Mouse (Mus musculus) embryonic facial prominence, embryonic 14.5 days (tissue): ENCODE measurements at regions not wholly inside any gene's neighbourhood (a gene's known extent, or its start where the extent isn't known, plus 50 kb on each side); places are given as distances from the start of the nearest gene placed in this dataset.
A peak's percentile ranks its signal among the peaks of the same experiment; 100 is the strongest.

Source experiments
- ATAC-seq: fragments of 200-750 bp; cut with Nextera tagmentation; 2 replicates; pipeline ENCODE4 v1.8.0; 2017; ENCODE audit warnings: low read depth, moderate number of reproducible peaks, moderate TSS enrichment
- DNase-seq: peaks from one replicate; pipeline ENCODE4 v3.0.0-alpha.2; 2015; ENCODE audit warnings: low spot score
- H3K27ac ChIP-seq: fragments of 300-500 bp; sonication (generic); replicated peaks from 2 replicates; pipeline ENCODE4 v1.5.1; 2014; ENCODE audit warnings: low read depth, mild to moderate bottlenecking, low read length, moderate library complexity
- H3K27me3 ChIP-seq: fragments of 300-500 bp; sonication (generic); replicated peaks from 2 replicates; pipeline ENCODE4 v1.6.1; 2014; ENCODE audit warnings: low read length; ENCODE audit not compliant: control insufficient read depth, insufficient read depth
- H3K36me3 ChIP-seq: fragments of 300-500 bp; sonication (generic); 2 replicates; pipeline ENCODE4 v1.6.1; 2014; ENCODE audit warnings: low read length, mixed read lengths; ENCODE audit not compliant: control insufficient read depth, insufficient read depth
- H3K4me1 ChIP-seq: fragments of 300-500 bp; sonication (generic); 2 replicates; pipeline ENCODE4 v1.6.1; 2014; ENCODE audit warnings: antibody characterized with exemption, low read length; ENCODE audit not compliant: control insufficient read depth, insufficient read depth
- H3K4me2 ChIP-seq: fragments of 300-500 bp; sonication (generic); 2 replicates; pipeline ENCODE4 v1.6.1; 2014; ENCODE audit warnings: low read depth, mild to moderate bottlenecking, low read length, moderate library complexity, mixed read lengths
- H3K4me3 ChIP-seq: fragments of 300-500 bp; sonication (generic); 2 replicates; pipeline ENCODE4 v1.5.1; 2014; ENCODE audit warnings: low read depth, mild to moderate bottlenecking, low read length
- H3K9ac ChIP-seq: fragments of 300-500 bp; sonication (generic); 2 replicates; pipeline ENCODE4 v1.6.1; 2014; ENCODE audit warnings: low read depth, mild to moderate bottlenecking, low read length, moderate library complexity, mixed read lengths
- H3K9me3 ChIP-seq: fragments of 300-500 bp; sonication (generic); 2 replicates; pipeline ENCODE4 v1.6.1; 2016; ENCODE audit warnings: low read length; ENCODE audit not compliant: control insufficient read depth
- WGBS: fragments of 180-500 bp; shearing (Covaris S2); extraction: QIAGEN DNeasy Blood & Tissue Kit; methylation state at CpG from one replicate; pipeline ENCODE4 v1.1.7; 2014; 5-methylcytosine and 5-hydroxymethylcytosine counted together

DNA sequence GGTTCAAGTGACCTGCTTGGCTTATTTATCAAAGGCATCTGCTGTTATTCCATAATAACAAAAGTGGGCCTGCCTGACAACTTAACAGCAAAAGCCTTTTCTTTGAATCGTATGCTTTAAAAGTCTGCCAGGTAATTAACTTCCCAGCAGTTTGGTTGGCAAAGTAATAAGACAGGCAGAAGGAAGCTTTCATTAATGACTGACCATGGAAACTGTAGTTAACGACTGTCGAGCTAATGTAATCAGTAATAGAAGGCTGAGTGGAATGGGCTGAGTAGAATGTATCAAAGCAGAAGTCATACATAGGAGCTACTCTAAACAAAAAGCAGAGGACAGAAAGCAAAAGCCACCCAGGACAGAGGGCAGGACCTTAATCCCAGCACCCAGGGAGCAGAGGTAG lies 551.0 kb upstream of the Gm5415 start:
- Histone ChIP-seq H3K9ac (no peak overlapping the region), H3K36me3 (no peaks in the 10 kb centered on the region), H3K27me3 (no peaks in the 10 kb centered on the region), H3K9me3 (no peaks in the 10 kb centered on the region), H3K27ac (no peak overlapping the region), H3K4me1 (no peaks in the 10 kb centered on the region), H3K4me3 (no peak overlapping the region), H3K4me2 (no peak overlapping the region)
- DNase-seq: no peak
- WGBS: 73% methylated on average over 3 of the region's 3 CpGs
- no peak for ATAC-seq

- DNase-seq: no peak
- H3K27ac ChIP-seq: no peak overlapping the region
- WGBS: 82% methylated on average over 1 of the region's 1 CpGs
- H3K4me1 ChIP-seq: no peaks in the 10 kb centered on the region
- H3K4me2 ChIP-seq: no peak overlapping the region
- no peaks in the 10 kb centered on the region for H3K9me3 ChIP-seq
- H3K4me3 ChIP-seq: no peak overlapping the region
- no peaks in the 10 kb centered on the region for H3K36me3 ChIP-seq
- no peaks in the 10 kb centered on the region for H3K27me3 ChIP-seq
- H3K9ac ChIP-seq: no peak overlapping the region
- ATAC-seq: no peak
These were observed 549.8 kb upstream of the Gm5415 start for GRCm38 (mm10) chr1:33096851-33097250.

- ATAC-seq: no peak
- Histone ChIP-seq H3K9me3 (no peaks in the 10 kb centered on the region), H3K36me3 (no peaks in the 10 kb centered on the region), H3K27me3 (no peaks in the 10 kb centered on the region), H3K27ac (no peak overlapping the region), H3K9ac (no peak overlapping the region), H3K4me1 (no peaks in the 10 kb centered on the region), H3K4me2 (no peak overlapping the region), H3K4me3 (no peak overlapping the region)
- WGBS: 91% methylated on average over 1 of the region's 1 CpGs
- DNase-seq: no peak
These were observed 527.5 kb upstream of the Gm5415 start for GRCm38 (mm10) chr1:33074551-33074950.

- no peaks in the 10 kb centered on the region for H3K27me3 ChIP-seq
- DNase-seq (no peak), ATAC-seq (no peak)
- H3K9me3 ChIP-seq: no peaks in the 10 kb centered on the region
- no peak overlapping the region for H3K9ac ChIP-seq
- H3K4me2 ChIP-seq: no peak overlapping the region
- H3K27ac ChIP-seq: no peak overlapping the region
- H3K4me3 ChIP-seq: no peak overlapping the region
- no peaks in the 10 kb centered on the region for H3K4me1 ChIP-seq
- no peaks in the 10 kb centered on the region for H3K36me3 ChIP-seq
- WGBS: 68% methylated on average over 2 of the region's 2 CpGs
These were observed 510.9 kb upstream of the Gm5415 start for GRCm38 (mm10) chr1:33058010-33058409.

DNA sequence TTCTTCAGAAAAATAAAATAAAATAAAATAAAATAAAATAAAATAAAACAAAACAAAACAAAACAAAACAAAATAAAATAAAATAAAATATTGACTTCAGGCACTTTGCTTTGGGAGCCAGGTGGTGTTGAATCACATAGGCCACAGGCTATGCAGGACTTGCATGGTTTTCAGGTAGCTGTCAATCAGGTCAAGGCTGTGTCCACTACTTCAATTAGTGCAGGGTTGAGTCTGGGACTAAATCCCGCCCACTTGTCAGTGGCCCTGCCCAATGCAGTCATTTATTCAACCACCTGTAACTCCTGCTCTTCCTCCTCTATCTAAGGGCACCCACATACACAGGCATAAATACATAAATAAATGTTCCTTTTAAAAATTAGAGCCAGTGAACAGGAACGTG lies 497.3 kb upstream of the Gm5415 start:
- Histone ChIP-seq H3K27me3 (no peaks in the 10 kb centered on the region), H3K36me3 (no peaks in the 10 kb centered on the region), H3K4me3 (no peak overlapping the region), H3K4me2 (no peak overlapping the region), H3K4me1 (no peaks in the 10 kb centered on the region), H3K9me3 (no peaks in the 10 kb centered on the region), H3K27ac (no peak overlapping the region), H3K9ac (no peak overlapping the region)
- 82% methylated on average over 2 of the region's 2 CpGs for WGBS
- ATAC-seq: no peak
- no peak for DNase-seq

GRCm38 (mm10) chr1:33042424-33042823 lies 495.3 kb upstream of the Gm5415 start:
- Histone ChIP-seq H3K27me3 (no peaks in the 10 kb centered on the region), H3K4me2 (no peak overlapping the region), H3K27ac (no peak overlapping the region), H3K4me3 (no peak overlapping the region), H3K36me3 (no peaks in the 10 kb centered on the region), H3K4me1 (no peaks in the 10 kb centered on the region), H3K9me3 (no peaks in the 10 kb centered on the region), H3K9ac (no peak overlapping the region)
- 37% methylated on average over 2 of the region's 2 CpGs for WGBS
- DNase-seq: peak; percentile 57
- peak; percentile 75 for ATAC-seq

- no peak overlapping the region for H3K9ac ChIP-seq
- DNase-seq (no peak), ATAC-seq (no peak)
- no peak overlapping the region for H3K4me2 ChIP-seq
- H3K4me3 ChIP-seq: no peak overlapping the region
- no peaks in the 10 kb centered on the region for H3K36me3 ChIP-seq
- no peaks in the 10 kb centered on the region for H3K27me3 ChIP-seq
- no peak overlapping the region for H3K27ac ChIP-seq
- no peaks in the 10 kb centered on the region for H3K4me1 ChIP-seq
- H3K9me3 ChIP-seq: no peaks in the 10 kb centered on the region
- WGBS: 74% methylated on average over 4 of the region's 4 CpGs
These were observed 493.6 kb upstream of the Gm5415 start for GRCm38 (mm10) chr1:33040740-33041139.

DNA sequence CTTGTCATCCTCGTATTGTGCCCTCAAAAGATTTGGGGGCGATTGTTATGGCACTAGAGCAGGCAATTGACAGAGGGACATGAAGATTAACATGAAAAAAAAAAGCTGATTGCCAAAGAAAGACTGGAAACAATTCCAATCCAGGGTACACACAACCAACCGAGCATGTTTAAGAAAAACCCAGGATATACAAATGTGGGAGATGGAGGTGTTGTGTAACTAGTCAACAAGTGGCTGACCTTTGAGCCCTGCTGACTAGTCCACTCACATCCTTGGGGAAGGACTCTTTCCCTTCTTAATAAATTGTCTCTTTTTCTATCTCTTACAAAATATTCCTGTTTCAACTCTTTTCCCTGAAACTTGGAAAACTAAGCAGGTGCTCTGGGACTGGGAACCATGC lies 484.9 kb upstream of the Gm5415 start:
- H3K4me1 ChIP-seq: no peaks in the 10 kb centered on the region
- H3K27me3 ChIP-seq: no peaks in the 10 kb centered on the region
- H3K27ac ChIP-seq: no peak overlapping the region
- WGBS: 79% methylated on average over 3 of the region's 3 CpGs
- ATAC-seq (no peak), DNase-seq (no peak)
- H3K9me3 ChIP-seq: no peaks in the 10 kb centered on the region
- H3K4me2 ChIP-seq: no peak overlapping the region
- no peaks in the 10 kb centered on the region for H3K36me3 ChIP-seq
- no peak overlapping the region for H3K9ac ChIP-seq
- H3K4me3 ChIP-seq: no peak overlapping the region

DNA sequence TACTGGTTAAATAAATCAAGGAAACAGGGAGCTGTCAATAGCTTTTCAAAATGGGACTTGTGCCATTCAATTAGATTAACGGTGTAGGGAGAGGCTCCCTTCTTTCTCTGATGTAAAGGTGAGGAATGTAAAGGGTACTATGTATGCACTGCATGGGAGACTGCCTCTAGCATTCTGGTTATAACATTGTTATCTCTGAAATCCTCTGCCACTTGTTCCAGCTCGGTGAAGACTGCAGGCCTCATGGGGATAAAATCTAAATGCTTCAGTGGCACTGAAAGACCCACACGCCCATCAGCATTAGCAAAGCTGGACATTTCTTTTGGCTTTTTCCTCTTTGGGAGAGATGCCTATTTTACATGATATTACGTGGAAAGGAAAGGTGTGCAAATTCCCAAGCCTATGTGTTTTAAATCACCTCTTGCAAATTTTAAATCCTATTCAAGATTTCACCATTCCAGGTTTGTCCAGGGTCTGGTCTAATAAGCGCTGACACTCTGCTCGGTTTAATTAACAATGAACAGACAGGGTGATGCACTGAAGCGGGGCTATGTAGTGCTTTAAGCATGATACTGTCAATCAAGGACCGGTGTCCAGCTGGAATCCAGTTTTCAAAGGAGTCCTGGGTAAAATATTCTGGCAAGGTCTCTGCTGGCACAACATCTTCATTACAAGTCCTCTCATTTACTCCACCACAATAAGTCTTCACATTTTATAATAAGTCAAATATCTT lies 479.8 kb upstream of the Gm5415 start:
- Histone ChIP-seq H3K4me2 (no peak overlapping the region), H3K4me3 (no peak overlapping the region), H3K27me3 (no peaks in the 10 kb centered on the region), H3K36me3 (no peaks in the 10 kb centered on the region), H3K9me3 (no peaks in the 10 kb centered on the region), H3K9ac (no peak overlapping the region), H3K4me1 (no peaks in the 10 kb centered on the region), H3K27ac (no peak overlapping the region)
- ATAC-seq (no peak), DNase-seq (no peak)
- WGBS: 60% methylated on average over 8 of the region's 8 CpGs
